Mouse (Mus musculus) intestine, postnatal 0 days (tissue): ENCODE measurements around the gene Lama1. TPM values are rescaled to one million over a fixed set of nuclear protein-coding genes. Genes with fewer than 3 reads are reported as not detected.

ENCODE experiments used
- ATAC-seq: fragments of 200-750 bp; cut with Nextera tagmentation; 2 replicates; pipeline ENCODE4 v1.8.0; 2017; ENCODE audit warnings: mild to moderate bottlenecking, moderate TSS enrichment, moderate library complexity
- H3K27ac ChIP-seq: fragments of 300-500 bp; sonication (generic); 2 replicates; pipeline ENCODE4 v1.5.1; 2014; ENCODE audit warnings: mild to moderate bottlenecking, low read depth, low read length, moderate library complexity
- H3K27me3 ChIP-seq: fragments of 300-500 bp; sonication (generic); replicated peaks from 2 replicates; pipeline ENCODE4 v1.6.1; 2014; ENCODE audit warnings: low read length, mixed read lengths; ENCODE audit not compliant: control insufficient read depth, insufficient read depth
- H3K36me3 ChIP-seq: fragments of 300-500 bp; sonication (generic); 2 replicates; pipeline ENCODE4 v1.6.1; 2014; ENCODE audit warnings: mild to moderate bottlenecking, moderate library complexity; ENCODE audit not compliant: control insufficient read depth, insufficient read depth
- H3K4me1 ChIP-seq: fragments of 300-500 bp; sonication (generic); replicated peaks from 2 replicates; pipeline ENCODE4 v1.6.1; 2014; ENCODE audit warnings: antibody characterized with exemption, low read length, mixed read lengths; ENCODE audit not compliant: control insufficient read depth, insufficient read depth
- H3K4me2 ChIP-seq: fragments of 300-500 bp; sonication (generic); replicated peaks from 2 replicates; pipeline ENCODE4 v1.6.1; 2014; ENCODE audit warnings: low read depth, mild to moderate bottlenecking, moderate library complexity
- H3K4me3 ChIP-seq: fragments of 300-500 bp; sonication (generic); 2 replicates; pipeline ENCODE4 v1.5.1; 2014; ENCODE audit warnings: low read depth, low read length
- H3K9ac ChIP-seq: fragments of 300-500 bp; sonication (generic); 2 replicates; pipeline ENCODE4 v1.6.1; 2014; ENCODE audit warnings: mild to moderate bottlenecking, low read depth, low read length
- H3K9me3 ChIP-seq: fragments of 300-500 bp; sonication (generic); 2 replicates; pipeline ENCODE4 v1.6.1; 2016; ENCODE audit warnings: mixed run types; ENCODE audit not compliant: control insufficient read depth
- CTCF ChIP-seq: sonication (generic); IDR thresholded peaks from 2 replicates; pipeline ENCODE4 v1.5.1; 2016; ENCODE audit warnings: low read depth, mild to moderate bottlenecking, control low read depth, antibody characterized with exemption, moderate library complexity
- WGBS: fragments of 180-500 bp; shearing (Covaris S2); extraction: QIAGEN DNeasy Blood & Tissue Kit; methylation state at CpG from one replicate; pipeline ENCODE4 v1.1.7; 2014; 5-methylcytosine and 5-hydroxymethylcytosine counted together
- polyA plus RNA-seq: library from polyadenylated mRNA; unstranded; fragments of >200 nt; fragmentation: Nextera tagmentation; extraction: Ambion mirVana; gene quantifications from 2 replicates; pipeline ENCODE4 v1.2.1, GENCODE M21; 2015

Lama1 gene
- polyA plus RNA-seq, 1 experiment from 2014 or later, result 0.66 TPM

- no peak for ATAC-seq
- Histone ChIP-seq H3K9me3 (no peaks in the 10 kb centered on the region), H3K27ac (no peak overlapping the region), H3K36me3 (no peaks in the 10 kb centered on the region), H3K27me3 (no peaks in the 10 kb centered on the region), H3K9ac (no peak overlapping the region), H3K4me1 (no peaks in the 10 kb centered on the region), H3K4me2 (no peak overlapping the region), H3K4me3 (no peak overlapping the region)
- WGBS, result 74% methylated on average over 13 of the region's 13 CpGs
- no peak for TF ChIP-seq CTCF
These were observed 10.8 kb downstream of the Lama1 start for GRCm38 (mm10) chr17:67707793-67708364.

- TF ChIP-seq CTCF, result no peak
- H3K9me3 ChIP-seq, result no peaks in the 10 kb centered on the region
- ATAC-seq, result no peak
- WGBS, result 61% methylated on average over 6 of the region's 6 CpGs
- H3K4me2 ChIP-seq, result no peak overlapping the region
- no peak overlapping the region for H3K27ac ChIP-seq
- H3K4me3 ChIP-seq, result no peak overlapping the region
- H3K4me1 ChIP-seq, result no peaks in the 10 kb centered on the region
- no peaks in the 10 kb centered on the region for H3K27me3 ChIP-seq
- no peaks in the 10 kb centered on the region for H3K36me3 ChIP-seq
- H3K9ac ChIP-seq, result no peak overlapping the region
These were observed 13.3 kb downstream of the Lama1 start for GRCm38 (mm10) chr17:67710377-67710781.

- no peak for ATAC-seq
- Histone ChIP-seq H3K36me3 (no peaks in the 10 kb centered on the region), H3K4me1 (no peaks in the 10 kb centered on the region), H3K9ac (no peak overlapping the region), H3K9me3 (no peaks in the 10 kb centered on the region), H3K4me3 (no peak overlapping the region), H3K4me2 (no peak overlapping the region), H3K27me3 (no peaks in the 10 kb centered on the region), H3K27ac (no peak overlapping the region)
- WGBS, result 41% methylated on average over 4 of the region's 4 CpGs
- no peak for TF ChIP-seq CTCF
These were observed 14.3 kb downstream of the Lama1 start for GRCm38 (mm10) chr17:67711361-67711760.

GRCm38 (mm10) chr17:67712929-67713328 is 15.9 kb downstream of the Lama1 start:
- Histone ChIP-seq H3K27ac (no peak overlapping the region), H3K36me3 (no peaks in the 10 kb centered on the region), H3K4me3 (no peak overlapping the region), H3K9me3 (no peaks in the 10 kb centered on the region), H3K4me1 (no peaks in the 10 kb centered on the region), H3K27me3 (no peaks in the 10 kb centered on the region), H3K9ac (no peak overlapping the region), H3K4me2 (no peak overlapping the region)
- peak; percentile 31 for TF ChIP-seq CTCF
- WGBS, result 74% methylated on average over 7 of the region's 7 CpGs
- no peak for ATAC-seq

GRCm38 (mm10) chr17:67715466-67715865 is 18.4 kb downstream of the Lama1 start:
- H3K36me3 ChIP-seq, result no peaks in the 10 kb centered on the region
- no peaks in the 10 kb centered on the region for H3K9me3 ChIP-seq
- H3K27me3 ChIP-seq, result no peaks in the 10 kb centered on the region
- WGBS, result 54% methylated on average over 19 of the region's 19 CpGs
- no peak overlapping the region for H3K9ac ChIP-seq
- no peak for ATAC-seq
- no peak overlapping the region for H3K4me3 ChIP-seq
- no peak overlapping the region; the same call in 1 of the 2 replicates for H3K4me2 ChIP-seq
- no peak overlapping the region for H3K27ac ChIP-seq
- no peaks in the 10 kb centered on the region for H3K4me1 ChIP-seq
- TF ChIP-seq CTCF, result no peak

GRCm38 (mm10) chr17:67722055-67722454 is 25.0 kb downstream of the Lama1 start:
- Histone ChIP-seq H3K27me3 (no peaks in the 10 kb centered on the region), H3K4me3 (no peak overlapping the region), H3K4me2 (no peak overlapping the region), H3K27ac (no peak overlapping the region), H3K9me3 (no peaks in the 10 kb centered on the region), H3K36me3 (no peaks in the 10 kb centered on the region), H3K9ac (no peak overlapping the region), H3K4me1 (no peaks in the 10 kb centered on the region)
- 77% methylated on average over 7 of the region's 7 CpGs for WGBS
- ATAC-seq, result no peak
- no peak for TF ChIP-seq CTCF

GRCm38 (mm10) chr17:67722578-67722977 is 25.5 kb downstream of the Lama1 start:
- TF ChIP-seq CTCF, result no peak
- Histone ChIP-seq H3K27me3 (no peaks in the 10 kb centered on the region), H3K4me1 (no peaks in the 10 kb centered on the region), H3K4me3 (no peak overlapping the region), H3K9me3 (no peaks in the 10 kb centered on the region), H3K27ac (no peak overlapping the region), H3K36me3 (no peaks in the 10 kb centered on the region), H3K4me2 (no peak overlapping the region), H3K9ac (no peak overlapping the region)
- no peak for ATAC-seq
- 94% methylated on average over 1 of the region's 1 CpGs for WGBS
